Mouse (Mus musculus) R1 (cell line): ENCODE measurements around the gene Alox12b.

Experiments used
- DNase-seq: peaks from one replicate; pipeline ENCODE4 v3.0.0-alpha.2; 2018; ENCODE audit warnings: low read depth, low spot score

Gene Alox12b

DNA sequence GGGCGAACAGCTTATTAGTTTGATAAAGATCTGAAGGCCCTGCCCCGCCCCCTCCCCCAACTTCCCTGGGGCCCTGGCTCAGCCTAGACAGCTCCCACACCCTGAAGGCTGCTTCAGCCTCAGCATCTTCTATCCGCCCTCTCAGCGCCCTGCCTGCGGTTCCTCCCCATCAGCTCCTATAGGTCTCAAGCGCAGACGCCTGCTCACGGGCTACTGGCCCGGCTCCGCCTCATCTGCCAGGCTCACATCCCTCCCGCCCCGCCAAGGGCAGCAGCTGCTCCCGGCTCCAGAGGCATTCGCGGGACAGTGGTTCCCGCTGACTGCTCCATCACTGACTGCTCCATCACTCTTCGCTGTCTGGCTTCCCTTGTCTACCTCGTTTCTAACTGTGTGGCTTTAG is at the start of gene Alox12b:
TSS of gene Alox12b (plus strand) at position 190 of the 400 bp plus-strand sequence.
- no peak for DNase-seq

DNA sequence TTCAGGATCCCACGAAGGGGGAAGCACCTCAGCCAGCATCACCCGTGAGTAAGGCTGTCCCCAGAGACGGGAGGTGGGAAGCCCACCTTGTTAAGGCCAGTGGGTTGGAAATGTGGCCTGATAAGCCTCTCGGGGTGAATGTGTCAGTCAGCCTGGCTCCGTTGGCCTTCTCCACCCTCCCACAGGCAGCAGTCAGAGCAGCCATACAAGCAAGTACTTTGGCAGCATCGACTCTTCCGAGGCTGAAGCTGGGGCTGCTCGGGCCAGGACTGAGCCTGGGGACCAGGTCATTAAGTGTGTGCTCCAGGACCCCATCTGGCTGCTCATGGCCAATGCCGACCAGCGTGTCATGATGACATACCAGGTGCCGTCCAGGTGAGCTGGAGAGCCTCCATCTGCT is 49.1 kb upstream of the Alox12b start:
- no peak for DNase-seq

DNA sequence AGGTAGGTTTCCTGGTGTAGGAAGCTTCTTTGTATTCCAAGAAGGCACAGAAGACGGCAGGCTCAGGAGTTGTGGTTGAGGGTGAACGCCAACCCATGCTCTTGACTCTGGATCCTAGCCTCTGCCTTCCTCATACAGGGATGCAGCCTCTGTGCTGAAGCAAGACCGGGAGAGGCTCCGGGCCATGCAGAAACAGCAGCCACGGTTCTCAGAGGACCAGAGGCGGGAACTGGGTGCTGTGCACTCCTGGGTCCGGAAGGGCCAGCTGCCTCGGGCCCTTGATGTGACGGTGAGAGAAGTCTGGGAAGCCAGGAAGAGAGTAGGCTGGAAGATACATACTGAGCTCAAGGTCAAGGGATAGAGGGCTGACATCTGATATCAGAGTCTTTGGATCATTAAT is 48.6 kb upstream of the Alox12b start:
- DNase-seq: no peak

DNA sequence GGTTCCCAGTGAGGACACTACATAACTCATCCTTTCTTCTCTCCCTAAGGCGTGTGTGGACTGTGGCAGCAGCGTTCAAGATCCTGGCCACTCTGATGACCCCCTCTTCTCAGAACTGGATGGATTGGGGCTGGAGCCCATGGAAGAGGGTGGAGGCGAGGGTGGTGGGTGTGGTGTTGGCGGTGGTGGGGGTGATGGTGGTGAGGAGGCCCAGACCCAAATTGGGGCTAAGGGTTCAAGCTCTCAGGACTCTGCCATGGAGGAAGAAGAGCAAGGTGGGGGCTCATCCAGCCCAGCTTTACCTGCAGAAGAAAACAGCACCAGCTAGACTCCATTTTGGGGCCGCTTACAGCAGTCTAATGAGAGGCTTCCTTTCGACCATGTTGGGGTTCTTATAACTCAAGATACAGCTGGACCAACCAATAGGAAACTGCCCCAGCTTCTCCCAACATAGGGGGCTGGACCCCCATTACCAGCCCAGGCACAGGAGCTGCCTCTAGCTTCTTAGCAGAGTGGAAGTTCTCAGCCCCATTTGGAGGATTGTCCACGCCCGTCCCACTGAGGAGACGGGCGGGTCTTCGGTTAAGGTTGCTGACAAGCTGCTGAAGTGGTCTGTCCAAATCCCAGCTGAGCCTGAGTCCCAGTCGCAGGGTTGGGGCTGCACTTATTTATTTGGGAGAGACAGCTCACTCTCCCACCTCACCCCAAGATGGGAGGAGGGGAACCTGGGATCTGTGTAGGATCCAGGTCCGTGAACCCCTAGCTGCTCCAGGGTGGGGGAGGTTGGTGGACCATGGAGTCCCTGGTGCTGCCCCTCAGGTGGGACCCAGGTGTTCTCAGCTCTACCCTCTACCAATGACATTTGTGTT is 47.5 kb upstream of the Alox12b start:
- DNase-seq: no peak

DNA sequence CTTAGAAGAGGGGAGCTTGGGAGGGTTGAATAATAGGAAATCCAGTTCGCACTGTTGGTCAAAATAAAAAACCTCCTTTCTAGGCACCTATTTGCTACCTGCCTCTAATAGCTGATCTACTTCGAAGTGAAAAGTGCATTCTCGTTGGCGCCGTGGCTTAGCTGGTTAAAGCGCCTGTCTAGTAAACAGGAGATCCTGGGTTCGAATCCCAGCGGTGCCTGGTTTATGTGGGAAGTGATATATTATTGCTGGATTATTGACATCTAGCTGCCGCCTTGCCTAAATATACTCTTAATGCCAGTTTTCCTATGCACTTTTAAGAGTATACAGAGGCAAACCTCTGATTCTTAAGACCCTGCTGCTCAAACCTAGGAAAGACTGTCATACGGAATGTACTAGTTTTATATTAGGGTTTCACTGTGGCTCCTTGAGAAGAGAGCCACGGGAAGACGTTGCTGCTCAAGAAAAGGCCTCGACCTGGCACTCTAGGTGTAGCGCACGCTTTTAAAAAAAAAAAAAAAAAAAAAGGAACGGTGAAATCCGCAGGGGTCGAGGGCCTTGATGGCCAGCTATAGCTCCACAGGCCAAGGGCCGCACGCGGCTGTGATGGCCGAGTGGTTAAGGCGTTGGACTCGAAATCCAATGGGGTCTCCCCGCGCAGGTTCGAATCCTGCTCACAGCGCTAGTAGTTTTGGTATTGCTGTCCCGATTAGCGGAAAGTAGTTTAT is 46.3 kb upstream of the Alox12b start:
- peak; percentile 93 for DNase-seq

DNA sequence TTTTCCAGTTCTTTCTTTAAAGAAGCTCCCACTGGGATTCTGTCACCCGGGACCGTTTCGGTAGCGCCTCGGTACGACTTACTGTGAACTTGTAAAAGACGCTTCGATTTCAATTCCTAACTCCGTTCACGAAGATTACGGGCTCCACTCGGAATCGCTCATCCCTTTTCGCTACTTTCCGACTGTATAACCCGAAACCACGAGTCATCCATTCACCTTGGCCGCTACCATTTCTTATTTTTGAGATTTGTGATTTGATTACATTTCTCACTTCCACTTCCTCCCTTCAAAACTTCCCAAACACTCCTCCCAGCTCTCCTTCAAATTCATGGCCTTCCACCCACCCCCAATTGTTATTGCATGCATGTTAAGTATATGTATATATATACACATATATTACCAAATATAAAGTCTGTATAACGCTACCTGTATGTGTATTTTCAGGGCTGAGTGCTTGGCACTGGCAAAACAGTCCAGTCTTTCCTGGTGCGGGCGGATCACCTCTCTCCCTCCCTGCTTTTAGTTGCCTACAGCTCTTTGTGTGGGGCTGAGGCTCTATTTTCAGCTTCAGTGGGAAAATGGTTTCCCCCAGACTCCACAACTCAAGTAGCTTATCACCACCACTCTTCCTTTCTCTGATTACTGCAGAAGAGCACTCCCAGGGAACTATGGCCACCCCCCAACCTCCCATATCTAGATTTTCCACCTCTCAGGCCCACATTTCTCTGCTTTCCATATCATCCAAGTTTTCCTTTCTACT is 45.6 kb upstream of the Alox12b start:
- DNase-seq: no peak

DNA sequence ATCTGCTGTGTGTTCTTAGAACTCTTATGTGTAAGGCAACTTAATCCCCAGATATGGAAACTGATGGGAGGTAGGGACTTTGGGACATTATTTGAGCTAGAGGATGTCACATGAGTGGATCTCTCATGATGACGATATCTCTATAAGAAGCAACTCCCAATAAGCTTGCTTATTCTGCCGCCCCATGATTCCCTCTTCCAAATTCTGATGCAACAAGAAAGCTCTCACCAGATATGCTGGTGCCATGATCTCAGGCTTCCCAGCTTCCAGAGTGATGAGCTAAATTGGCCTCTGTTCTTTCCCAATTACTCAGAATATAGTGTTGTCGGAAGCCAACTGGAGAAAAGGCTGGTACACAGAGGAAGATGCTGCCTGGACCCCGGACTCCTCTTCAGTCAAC is 44.9 kb upstream of the Alox12b start:
- DNase-seq: no peak

DNA sequence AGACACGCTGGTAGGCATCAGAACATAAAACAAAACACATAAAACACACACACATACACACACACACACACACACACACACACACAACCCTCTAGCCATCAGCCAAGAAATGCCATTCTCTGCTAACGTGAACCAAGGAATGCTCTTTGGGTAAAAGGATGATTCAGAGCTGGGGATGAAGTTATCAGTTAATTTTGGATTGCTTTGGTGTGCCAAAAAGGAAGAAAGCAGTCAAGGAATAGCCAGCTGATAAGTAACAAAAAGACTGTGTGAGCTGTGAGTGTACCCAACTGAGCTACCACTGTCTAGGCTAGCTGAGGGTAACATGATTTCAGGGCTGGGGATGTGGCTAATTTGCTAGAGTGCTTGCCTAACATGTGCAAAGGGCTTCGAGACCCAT is 42.8 kb upstream of the Alox12b start:
- DNase-seq: no peak

DNA sequence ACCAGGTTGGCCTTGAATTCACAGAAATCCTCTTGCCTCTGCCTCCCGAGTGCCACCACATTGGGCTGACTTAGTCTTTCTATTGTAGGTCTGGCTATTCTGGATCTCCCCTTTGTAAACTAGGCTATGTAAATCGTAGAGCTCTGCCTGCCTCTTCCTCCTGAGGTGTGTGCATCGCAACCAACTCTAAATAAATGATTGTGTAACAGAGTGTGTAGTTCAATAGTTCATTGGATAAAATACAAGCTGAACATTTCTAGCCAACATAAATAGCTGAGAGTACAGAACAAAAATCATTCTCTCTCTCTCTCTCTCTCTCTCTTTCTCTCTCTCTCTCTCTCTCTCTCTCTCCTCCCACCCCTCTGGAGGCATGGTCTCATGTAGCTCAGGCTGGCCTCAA is 42.2 kb upstream of the Alox12b start:
- DNase-seq: no peak

DNA sequence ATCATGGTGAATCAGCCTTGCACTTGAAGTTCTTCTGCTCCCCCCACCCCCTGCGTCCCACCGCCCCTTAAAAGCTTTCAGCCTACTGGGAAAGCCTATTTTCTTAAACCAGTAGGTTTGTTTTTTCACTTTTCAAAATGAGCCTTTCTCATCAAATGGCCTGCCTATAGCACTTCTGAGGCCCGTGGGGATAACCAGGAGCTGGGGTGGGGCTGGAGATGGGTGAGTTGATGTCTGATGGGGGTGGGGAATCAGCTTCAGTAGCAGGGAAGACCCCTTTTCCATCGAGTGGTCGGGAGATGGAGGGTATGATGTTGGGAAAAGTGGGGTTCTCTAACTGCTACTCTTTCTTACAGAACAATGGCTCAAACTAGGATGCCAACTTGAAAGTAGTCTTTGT is 39.9 kb upstream of the Alox12b start:
- no peak for DNase-seq

DNA sequence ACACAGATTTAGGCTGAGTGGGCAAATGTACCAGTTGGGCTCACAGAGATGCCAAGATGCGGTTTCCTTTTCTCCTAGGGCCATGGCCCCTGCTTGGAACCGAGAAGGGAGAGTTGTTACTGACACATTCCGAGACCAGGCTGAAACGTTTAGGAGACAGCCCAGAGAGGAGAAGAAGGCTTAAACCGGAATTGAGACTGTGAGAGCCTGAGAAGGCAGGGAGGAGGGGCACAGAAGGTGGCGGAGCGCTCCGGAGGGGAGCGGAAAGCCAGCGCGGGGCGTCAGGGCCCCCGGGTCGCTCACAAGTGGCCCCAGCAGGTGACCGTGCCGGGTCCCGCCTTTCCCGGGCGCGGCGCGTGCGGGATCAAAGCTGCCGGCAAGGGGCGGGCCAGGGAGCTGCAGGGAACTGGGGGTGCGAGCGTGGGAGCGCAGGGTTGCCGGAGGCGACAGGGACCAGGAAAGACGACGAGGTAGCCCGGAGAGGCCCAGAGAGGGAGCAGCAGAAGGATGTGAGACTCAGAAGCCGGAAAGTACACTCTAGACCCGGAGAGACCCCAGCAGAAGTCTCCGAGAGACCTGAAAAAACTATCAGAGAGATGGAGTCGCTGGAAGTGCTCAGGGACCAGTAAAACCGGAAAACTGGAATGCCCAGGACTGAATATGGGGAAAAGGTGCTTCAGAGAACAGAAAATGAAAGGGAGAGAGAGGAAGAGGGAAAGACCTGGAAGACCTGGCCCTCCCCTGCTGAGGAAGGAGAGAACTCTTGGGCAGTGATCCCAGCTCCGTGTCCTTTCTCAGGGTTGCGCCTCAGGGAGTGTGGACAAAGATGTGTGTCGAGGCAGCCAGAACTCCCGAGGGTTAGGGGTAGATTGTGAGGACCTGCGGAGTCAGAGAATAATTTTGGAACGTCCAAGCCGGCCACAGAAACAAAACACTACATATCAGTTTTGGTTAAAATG is 38.8 kb upstream of the Alox12b start:
- peak; percentile 66 for DNase-seq

DNA sequence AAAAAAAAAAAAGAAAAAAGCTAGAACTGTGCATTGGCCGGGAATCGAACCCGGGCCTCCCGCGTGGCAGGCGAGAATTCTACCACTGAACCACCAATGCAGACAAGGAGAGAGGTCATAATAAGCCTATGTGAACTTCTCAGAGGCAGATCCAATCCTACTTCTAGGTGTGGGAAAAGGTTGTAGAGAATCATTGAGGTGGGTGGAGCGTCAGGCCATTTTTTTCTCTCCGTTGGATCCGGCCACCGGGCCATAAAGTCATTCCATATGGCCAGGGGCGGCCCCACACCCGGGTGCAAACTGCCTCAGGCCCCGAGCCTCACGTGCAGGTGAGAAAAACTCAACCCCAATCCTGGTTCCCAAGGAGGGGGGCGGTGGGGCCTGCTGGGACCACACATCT is 38.0 kb upstream of the Alox12b start:
- peak; percentile 86 for DNase-seq

DNA sequence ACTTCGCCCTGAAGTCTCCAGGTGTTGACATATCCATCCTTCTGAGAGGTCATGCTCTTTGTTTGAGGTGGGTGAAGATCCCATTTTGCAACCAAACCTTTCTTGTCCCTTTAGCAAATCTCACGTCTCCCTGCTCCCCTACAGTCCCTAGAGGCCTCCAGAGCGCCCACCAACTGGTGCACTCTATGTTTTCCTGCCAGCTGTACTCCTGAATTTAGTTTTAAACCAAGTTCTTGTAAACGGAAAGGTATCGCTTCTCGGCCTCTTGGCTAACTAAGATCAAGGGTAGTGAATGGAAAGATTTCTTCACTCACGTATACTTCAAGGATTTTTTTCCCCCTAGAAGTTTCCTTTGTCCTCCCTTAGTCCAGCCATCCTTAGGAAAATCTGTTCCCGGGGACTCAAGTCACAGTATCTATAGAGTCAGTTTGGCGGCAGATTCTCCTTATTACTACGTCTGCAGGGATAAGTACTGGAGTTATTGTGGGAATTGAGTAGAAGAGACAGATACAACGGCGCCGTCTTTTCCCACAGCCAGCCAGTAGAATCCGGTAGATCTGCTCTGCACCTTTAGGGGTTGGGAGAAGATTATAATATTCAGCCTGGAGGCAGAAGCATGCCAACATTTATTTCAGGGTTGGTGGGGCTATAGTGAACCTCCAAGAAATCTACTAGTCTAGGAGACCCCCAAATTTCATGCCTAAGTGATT is 37.2 kb upstream of the Alox12b start:
- no peak for DNase-seq

DNA sequence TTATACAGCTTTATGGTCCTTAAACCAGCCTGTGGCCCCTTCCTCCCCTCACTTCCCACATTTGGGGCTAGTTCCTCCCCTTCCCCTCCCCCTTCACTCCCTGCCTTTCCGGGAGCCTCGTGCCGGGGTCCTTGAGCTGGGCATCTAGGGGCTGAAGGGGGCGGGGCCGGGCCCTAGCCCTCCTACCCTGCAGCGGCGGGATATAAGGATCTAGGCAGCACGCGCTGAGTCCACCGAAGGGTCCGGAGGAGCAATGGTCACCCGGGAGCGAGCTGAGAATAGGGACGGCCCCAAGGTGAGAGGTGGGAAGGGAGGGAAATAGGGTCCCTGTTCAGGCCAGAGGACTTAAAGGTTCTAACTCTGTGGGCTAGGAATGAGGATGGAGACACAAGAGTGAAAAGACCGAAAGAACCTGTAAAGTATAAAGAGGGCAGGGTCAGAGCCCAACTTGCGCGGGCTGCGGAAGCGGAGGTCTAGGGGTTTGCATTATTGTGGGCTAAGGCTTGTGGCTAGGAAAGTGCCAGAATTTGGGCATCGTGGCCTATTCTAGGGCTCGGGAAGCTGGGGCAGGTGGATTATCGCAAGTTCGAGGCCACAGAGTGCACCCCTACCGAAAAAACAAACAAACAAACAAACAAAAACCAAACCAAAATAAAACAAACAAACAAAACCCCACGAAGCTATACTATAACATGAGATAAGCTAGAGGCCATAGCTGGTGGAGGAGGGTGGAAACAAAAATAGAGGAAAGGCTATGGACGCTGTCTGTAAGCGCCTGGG is 36.4 kb upstream of the Alox12b start, which contains the start of gene Hes7:
TSS of gene Hes7 (plus strand) at position 184 of the 780 bp plus-strand sequence.
- peak; percentile 27 for DNase-seq

DNA sequence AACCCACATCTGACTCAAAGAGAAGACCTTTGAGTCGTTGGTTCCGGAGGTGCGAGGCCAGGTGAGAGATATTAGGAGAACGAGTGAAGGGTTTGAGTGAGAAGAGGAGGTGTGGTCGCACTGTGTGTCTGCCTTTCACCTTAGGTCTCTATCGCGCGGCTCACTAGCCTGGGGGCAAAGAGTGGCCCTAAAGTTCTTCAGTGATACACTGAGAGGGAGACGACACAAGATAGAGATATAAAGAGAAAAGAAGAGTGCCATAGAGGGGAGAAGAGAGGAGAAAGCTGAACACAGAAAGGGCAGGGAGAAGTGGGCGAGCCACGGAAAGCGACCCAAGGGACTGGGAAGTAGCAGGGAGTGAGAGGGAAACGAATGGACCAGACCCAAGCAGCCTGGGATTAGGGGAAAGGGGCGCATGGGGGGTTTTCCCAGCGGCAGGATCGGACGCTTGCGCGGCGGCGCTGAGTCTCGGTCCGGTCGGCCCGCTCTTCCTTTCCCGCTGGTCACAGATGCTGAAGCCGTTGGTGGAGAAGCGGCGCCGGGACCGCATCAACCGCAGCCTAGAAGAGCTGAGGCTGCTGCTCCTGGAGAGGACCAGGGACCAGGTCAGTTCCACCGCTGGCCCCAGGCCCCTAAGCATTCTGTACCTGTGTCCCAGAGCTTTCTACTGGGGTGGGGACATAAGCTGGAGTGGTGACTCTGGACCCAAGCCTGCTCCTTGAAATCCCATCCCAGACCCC is 35.6 kb upstream of the Alox12b start:
- peak; percentile 25 for DNase-seq

DNA sequence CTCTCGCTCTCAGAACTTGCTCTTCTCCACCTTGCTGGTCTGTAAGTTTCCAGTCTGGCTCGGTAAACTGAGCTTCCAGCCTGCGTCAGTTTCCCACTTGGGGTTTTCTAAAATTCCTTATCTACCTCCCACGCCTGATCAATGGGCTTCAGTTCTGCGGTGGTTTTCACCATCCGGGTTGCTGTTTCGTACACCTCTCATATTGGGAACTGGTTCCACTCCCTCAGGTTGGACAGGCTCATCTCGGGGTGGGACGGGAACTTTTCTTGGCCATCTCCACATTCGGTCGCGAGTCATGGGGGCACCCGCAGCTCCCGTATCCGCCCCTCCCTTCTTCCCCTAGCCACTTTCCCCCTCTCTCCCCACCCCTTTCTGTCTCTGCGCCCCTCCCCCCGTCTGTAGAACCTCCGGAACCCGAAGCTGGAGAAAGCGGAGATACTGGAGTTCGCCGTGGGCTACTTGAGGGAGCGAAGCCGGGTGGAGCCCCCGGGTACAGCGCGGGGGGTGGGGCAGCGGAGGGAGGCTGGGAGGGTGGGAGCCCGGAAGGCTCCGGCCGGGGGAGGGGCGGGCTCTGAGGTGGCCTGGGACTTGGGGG is 35.0 kb upstream of the Alox12b start:
- peak; percentile 79 for DNase-seq

DNA sequence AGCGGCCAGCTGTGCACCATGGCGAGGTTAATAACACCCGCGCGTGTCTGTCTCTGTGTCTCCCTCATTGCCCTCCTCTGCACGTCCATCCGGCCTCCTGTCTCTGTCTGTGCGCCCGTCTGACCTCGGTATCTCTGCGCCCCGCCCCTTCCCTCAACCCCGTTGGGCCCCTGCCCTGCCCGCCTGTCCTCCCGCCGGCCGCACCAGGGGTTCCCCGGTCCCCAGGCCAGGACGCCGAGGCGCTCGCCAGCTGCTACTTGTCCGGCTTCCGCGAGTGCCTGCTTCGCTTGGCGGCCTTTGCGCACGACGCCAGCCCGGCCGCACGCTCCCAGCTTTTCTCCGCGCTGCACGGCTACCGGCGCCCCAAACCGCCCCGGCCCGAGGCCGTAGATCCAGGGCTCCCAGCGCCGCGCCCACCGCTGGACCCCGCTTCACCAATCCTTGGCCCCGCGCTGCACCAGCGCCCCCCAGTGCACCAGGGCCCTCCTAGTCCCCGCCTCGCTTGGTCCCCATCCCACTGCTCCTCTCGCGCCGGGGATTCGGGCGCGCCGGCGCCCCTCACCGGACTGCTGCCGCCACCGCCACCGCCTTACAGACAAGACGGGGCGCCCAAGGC is 34.3 kb upstream of the Alox12b start, which contains the start of gene 9130213A22Rik:
TSS of gene 9130213A22Rik (minus strand) at position 254 of the 616 bp plus-strand sequence.
- peak; percentile 80 for DNase-seq
